ENCODE assay signal across 18 mouse cellular contexts in genomic region chr9:20993165-20993898, GRCm38 (mm10). TPM values are rescaled to one million over a fixed set of nuclear protein-coding genes. Genes with fewer than 3 reads are reported as not detected.
DNase-seq lines count a peak whose midpoint lies in the region; ATAC-seq and TF ChIP-seq lines count a peak whose summit lies in the region.
"Had no signal": no experiment of that assay in that cellular context is flagged by ENCODE, and none has a peak within 500 bp of the region (broad histone marks: within the 10 kb centered on the region; RNA-seq: fewer than 3 reads in every experiment).

No protein-coding gene starts in this region.

- no peaks in the 10 kb centered on the region for H3K9me3 ChIP-seq in kidney, embryonic 16.5 days (ENCODE audit: low read length)
- H3K9me3 ChIP-seq in intestine, embryonic 14.5 days (ENCODE audit: control insufficient read depth, low read length): no peaks in the 10 kb centered on the region
- H3K9me3 ChIP-seq: heart, embryonic 10.5 days; hindbrain, embryonic 15.5 days; limb, embryonic 13.5 days had no signal

- H3K27ac ChIP-seq in kidney, embryonic 16.5 days (ENCODE audit: low read length): peak overlapping the region; percentile 58; the same call in 1 of the 2 replicates
- no peak overlapping the region for H3K27ac ChIP-seq in kidney, adult 2 months (ENCODE audit: insufficient read depth, low read depth, low read length)
- H3K27ac ChIP-seq in intestine, embryonic 14.5 days (ENCODE audit: low read depth): 0 out of 2 replicates have a peak overlapping the region, but pooled peaks have one; percentile 16
- H3K27ac ChIP-seq: heart, embryonic 10.5 days; hindbrain, embryonic 15.5 days; limb, embryonic 13.5 days had no signal

- no peak for TF ChIP-seq CTCF in kidney, adult 2 months (conservative IDR thresholded peaks at IDR 0.05; ENCODE audit: insufficient read depth, insufficient read length, low read depth, low read length)
- TF ChIP-seq CTCF in lung, adult 2 months (IDR thresholded peaks at IDR 0.05; ENCODE audit: insufficient read depth, low read length): no peak

- peaks cover 8% of the 10 kb centered on the region; the same call in 1 of the 2 replicates for H3K4me1 ChIP-seq in kidney, embryonic 16.5 days (ENCODE audit: insufficient read depth, low read length)
- peaks cover 5% of the 10 kb centered on the region; the same call in 1 of the 2 replicates for H3K4me1 ChIP-seq in kidney, adult 2 months (ENCODE audit: control insufficient read depth, insufficient read depth, low read length)
- peaks cover 8% of the 10 kb centered on the region for H3K4me1 ChIP-seq in intestine, embryonic 14.5 days (replicated peaks; ENCODE audit: control insufficient read depth, insufficient read depth, low read length)
- H3K4me1 ChIP-seq in lung, adult 2 months (ENCODE audit: control insufficient read depth, insufficient read depth, low read length): peaks cover 3% of the 10 kb centered on the region; the same call in 1 of the 2 replicates

- H3K36me3 ChIP-seq in kidney, embryonic 16.5 days (ENCODE audit: insufficient read depth, low read length): no peaks in the 10 kb centered on the region
- H3K36me3 ChIP-seq in kidney, adult 2 months (ENCODE audit: control insufficient read depth, insufficient read depth, low read length): no peaks in the 10 kb centered on the region
- no peaks in the 10 kb centered on the region for H3K36me3 ChIP-seq in intestine, embryonic 14.5 days (ENCODE audit: control insufficient read depth, insufficient read depth, low read length)
- H3K36me3 ChIP-seq: heart, embryonic 10.5 days; hindbrain, embryonic 15.5 days; limb, embryonic 13.5 days had no signal

- 56% methylated on average over 5 of the region's 5 CpGs for WGBS in kidney, embryonic 16.5 days
- 43% methylated on average over 5 of the region's 5 CpGs for WGBS in kidney, adult 2 months
- WGBS in intestine, embryonic 14.5 days: 31% methylated on average over 5 of the region's 5 CpGs
- WGBS in lung, adult 2 months: 51% methylated on average over 5 of the region's 5 CpGs

- no peak overlapping the region for H3K4me2 ChIP-seq in kidney, embryonic 16.5 days (replicated peaks; ENCODE audit: low read depth, low read length)
- H3K4me2 ChIP-seq in intestine, embryonic 14.5 days (ENCODE audit: low read length): no peak overlapping the region
- H3K4me2 ChIP-seq: hindbrain, embryonic 15.5 days; limb, embryonic 13.5 days had no signal

- TF ChIP-seq POLR2A in kidney, adult 2 months (IDR thresholded peaks at IDR 0.05; ENCODE audit: low read depth, low read length): no peak
- no peak for TF ChIP-seq POLR2A in lung, adult 2 months (IDR thresholded peaks at IDR 0.05; ENCODE audit: borderline replicate concordance, extremely low read depth, low read depth, low read length)

- H3K4me3 ChIP-seq in kidney, embryonic 16.5 days (ENCODE audit: low read length): no peak overlapping the region
- no peak overlapping the region for H3K4me3 ChIP-seq in kidney, adult 2 months (ENCODE audit: insufficient read depth, low read depth, low read length)
- no peak overlapping the region for H3K4me3 ChIP-seq in intestine, embryonic 14.5 days (ENCODE audit: low read depth, low read length)
- no peak overlapping the region for H3K4me3 ChIP-seq in lung, adult 2 months (replicated peaks; ENCODE audit: extremely low read depth, low read depth, low read length)
- H3K4me3 ChIP-seq: heart, embryonic 10.5 days; hindbrain, embryonic 15.5 days; limb, embryonic 13.5 days had no signal

- no peaks in the 10 kb centered on the region for H3K27me3 ChIP-seq in kidney, embryonic 16.5 days (ENCODE audit: insufficient read depth, low read length)
- H3K27me3 ChIP-seq in kidney, adult 2 months (replicated peaks; ENCODE audit: control insufficient read depth, insufficient read depth, low read length): no peaks in the 10 kb centered on the region
- H3K27me3 ChIP-seq in intestine, embryonic 14.5 days (replicated peaks; ENCODE audit: control insufficient read depth, insufficient read depth, low read length): no peaks in the 10 kb centered on the region
- H3K27me3 ChIP-seq: hindbrain, embryonic 15.5 days; limb, embryonic 13.5 days had no signal

- DNase-seq in kidney, adult 2 months: no peak
- no peak for DNase-seq in intestine, embryonic 14.5 days (ENCODE audit: low spot score)
- peak; percentile 85 for DNase-seq in lung, adult 2 months
- peak; percentile 95 for DNase-seq in lung, postnatal 36 days
- no peak for DNase-seq in heart, adult 8-10 months (ENCODE audit: low spot score)
- DNase-seq in right cerebral cortex, adult 18-20 months: no peak
- DNase-seq in adrenal gland, adult 2 months: no peak
- DNase-seq: adrenal gland, postnatal 14 days; cerebellum, adult 11-12 months; heart, postnatal 10 days; kidney, postnatal 14 days; thymus, postnatal 14 days had no signal

- no peak overlapping the region for H3K9ac ChIP-seq in kidney, embryonic 16.5 days (replicated peaks; ENCODE audit: low read length)
- H3K9ac ChIP-seq in intestine, embryonic 14.5 days (ENCODE audit: low read length): 0 out of 2 replicates have a peak overlapping the region, but pooled peaks have one; percentile 10
- H3K9ac ChIP-seq: hindbrain, embryonic 15.5 days; limb, embryonic 13.5 days had no signal

- ATAC-seq in kidney, embryonic 16.5 days (ENCODE audit: low FRiP score, low TSS enrichment): peak; percentile 40; the same call in 1 of the 2 replicates
- ATAC-seq in intestine, embryonic 14.5 days (replicated peaks; ENCODE audit: low FRiP score, low TSS enrichment, low read depth): peak; percentile 78
- ATAC-seq: forebrain, embryonic 16.5 days; midbrain, embryonic 16.5 days had no signal

RNA-seq across cellular contexts. Expression of gene Mrpl4, which starts 9.2 kb away (rescaled TPM):
- polyA plus RNA-seq in kidney, embryonic 16.5 days (2015; fragmentation: Nextera tagmentation; extraction: Ambion mirVana): 161 and 169 TPM in 2 replicates
- polyA plus RNA-seq in kidney, adult 2 months (2012; rRNA removed): 175 and 213 TPM in 2 replicates
- 151 and 155 TPM in 2 replicates for polyA plus RNA-seq in intestine, embryonic 14.5 days (2014; fragmentation: Nextera tagmentation; extraction: Ambion mirVana)
- polyA plus RNA-seq in lung, adult 2 months (2012; rRNA removed): 113 and 130 TPM in 2 replicates
- 100 to 1,000 TPM; 135 to 142 (median 136) TPM for total RNA-seq in heart, adult 8-10 months (2022)
- total RNA-seq in adrenal gland, adult 2 months (2021): 100 to 1,000 TPM; 120 to 130 TPM
- 245 and 270 TPM in 2 replicates for polyA plus RNA-seq in adrenal gland, adult 2 months (2012; rRNA removed)

RNA-seq across cellular contexts. Expression of gene S1pr2, which starts 16.8 kb away (rescaled TPM):
- 35.1 and 37.7 TPM in 2 replicates for polyA plus RNA-seq in kidney, embryonic 16.5 days (2015; fragmentation: Nextera tagmentation; extraction: Ambion mirVana)
- polyA plus RNA-seq in kidney, adult 2 months (2012; rRNA removed): 3.5 and 4.0 TPM in 2 replicates
- polyA plus RNA-seq in intestine, embryonic 14.5 days (2014; fragmentation: Nextera tagmentation; extraction: Ambion mirVana): 31.9 and 35.5 TPM in 2 replicates
- 24.2 and 32.1 TPM in 2 replicates for polyA plus RNA-seq in lung, adult 2 months (2012; rRNA removed)
- 1 to 10 TPM; 1.8 to 6.8 (median 4.6) TPM for total RNA-seq in heart, adult 8-10 months (2022)
- 10 to 100 TPM; 20.4 to 26.6 TPM for total RNA-seq in adrenal gland, adult 2 months (2021)
- polyA plus RNA-seq in adrenal gland, adult 2 months (2012; rRNA removed): 14.8 and 15.7 TPM in 2 replicates

RNA-seq across cellular contexts. Expression of gene Icam1, which starts 22.5 kb away (rescaled TPM):
- polyA plus RNA-seq in kidney, embryonic 16.5 days (2015; fragmentation: Nextera tagmentation; extraction: Ambion mirVana): 14.2 and 18.0 TPM in 2 replicates
- 23.4 and 25.9 TPM in 2 replicates for polyA plus RNA-seq in kidney, adult 2 months (2012; rRNA removed)
- 11.4 and 11.8 TPM in 2 replicates for polyA plus RNA-seq in intestine, embryonic 14.5 days (2014; fragmentation: Nextera tagmentation; extraction: Ambion mirVana)
- 332 and 372 TPM in 2 replicates for polyA plus RNA-seq in lung, adult 2 months (2012; rRNA removed)
- 10 to 100 TPM in 2 of 4 experiments, 1 to 10 TPM in 2; 7.5 to 11.3 (median 9.9) TPM for total RNA-seq in heart, adult 8-10 months (2022)
- 10 to 100 TPM; 10.8 to 19.1 TPM for total RNA-seq in adrenal gland, adult 2 months (2021)
- 7.5 and 8.3 TPM in 2 replicates for polyA plus RNA-seq in adrenal gland, adult 2 months (2012; rRNA removed)

RNA-seq across cellular contexts. Expression of gene Dnmt1, which starts 33.6 kb away (rescaled TPM):
- 107 and 110 TPM in 2 replicates for polyA plus RNA-seq in kidney, embryonic 16.5 days (2015; fragmentation: Nextera tagmentation; extraction: Ambion mirVana)
- polyA plus RNA-seq in kidney, adult 2 months (2012; rRNA removed): 12.1 and 12.5 TPM in 2 replicates
- polyA plus RNA-seq in intestine, embryonic 14.5 days (2014; fragmentation: Nextera tagmentation; extraction: Ambion mirVana): 65.4 and 69.9 TPM in 2 replicates
- polyA plus RNA-seq in lung, adult 2 months (2012; rRNA removed): 20.5 and 22.8 TPM in 2 replicates
- total RNA-seq in heart, adult 8-10 months (2022): 10 to 100 TPM; 10.8 to 14.5 (median 12.3) TPM
- total RNA-seq in adrenal gland, adult 2 months (2021): 10 to 100 TPM; 43.0 to 44.0 TPM
- 29.6 and 29.8 TPM in 2 replicates for polyA plus RNA-seq in adrenal gland, adult 2 months (2012; rRNA removed)

RNA-seq across cellular contexts. Expression of gene Icam4, which starts 35.8 kb away (rescaled TPM):
- 0.84 and 0.91 TPM in 2 replicates for polyA plus RNA-seq in kidney, embryonic 16.5 days (2015; fragmentation: Nextera tagmentation; extraction: Ambion mirVana)
- 1.2 and 1.4 TPM in 2 replicates for polyA plus RNA-seq in kidney, adult 2 months (2012; rRNA removed)
- 0.96 TPM in 1 of 2 replicates, not detected in the other for polyA plus RNA-seq in intestine, embryonic 14.5 days (2014; fragmentation: Nextera tagmentation; extraction: Ambion mirVana)
- 1.8 and 1.9 TPM in 2 replicates for polyA plus RNA-seq in lung, adult 2 months (2012; rRNA removed)
- total RNA-seq in heart, adult 8-10 months (2022): 1 to 10 TPM in 1 of 4 experiments, under 1 TPM in 3; 0.27 to 1.9 (median 0.74) TPM
- total RNA-seq in adrenal gland, adult 2 months (2021): 1 to 10 TPM; 1.1 to 5.1 TPM
- 1.9 and 2.7 TPM in 2 replicates for polyA plus RNA-seq in adrenal gland, adult 2 months (2012; rRNA removed)
- polyA plus RNA-seq: forebrain, embryonic 16.5 days; hindbrain, embryonic 15.5 days; midbrain, embryonic 16.5 days had no signal

Comparison
In these comparisons a context has a peak if more than half of its experiments do, and no peak if none do; other contexts are left out.
1. DNase-seq: peak in lung, adult 2 months (single experiment) and lung, postnatal 36 days (single experiment); none in kidney, adult 2 months (single experiment), intestine, embryonic 14.5 days (single experiment), heart, adult 8-10 months (single experiment), right cerebral cortex, adult 18-20 months (single experiment) and adrenal gland, adult 2 months (single experiment).
2. RNA of gene Icam1, which starts 22.5 kb away (polyA plus RNA-seq): 332 to 372 TPM in lung, adult 2 months; 23.4 to 25.9 TPM in kidney, adult 2 months, 14.2 to 18.0 TPM in kidney, embryonic 16.5 days, 11.4 to 11.8 TPM in intestine, embryonic 14.5 days and 7.5 to 8.3 TPM in adrenal gland, adult 2 months; every median in the first group is over 10 times any median in the second.